Mouse (Mus musculus) bone marrow macrophage, adult 2 months (primary cell): ENCODE measurements around the gene Ltn1.

Source experiments
- CTCF ChIP-seq: IDR thresholded peaks from 2 replicates; pipeline ENCODE4 v1.5.1; 2012; ENCODE audit warnings: low read depth, mild to moderate bottlenecking, low read length, moderate library complexity
- POLR2A ChIP-seq: IDR thresholded peaks from 2 replicates; pipeline ENCODE4 v1.6.1; 2012; ENCODE audit warnings: mild to moderate bottlenecking, low read depth, low read length, borderline replicate concordance

- TF ChIP-seq POLR2A (no peak), CTCF (no peak)
Measured at GRCm38 (mm10) chr16:87382996-87383395, 49.4 kb downstream of the Ltn1 start.
